Mouse (Mus musculus): ENCODE measurements at regions not wholly inside any gene's neighbourhood (a gene's known extent, or its start where the extent isn't known, plus 50 kb on each side); places are given as distances from the start of the nearest gene placed in this dataset.

DNA sequence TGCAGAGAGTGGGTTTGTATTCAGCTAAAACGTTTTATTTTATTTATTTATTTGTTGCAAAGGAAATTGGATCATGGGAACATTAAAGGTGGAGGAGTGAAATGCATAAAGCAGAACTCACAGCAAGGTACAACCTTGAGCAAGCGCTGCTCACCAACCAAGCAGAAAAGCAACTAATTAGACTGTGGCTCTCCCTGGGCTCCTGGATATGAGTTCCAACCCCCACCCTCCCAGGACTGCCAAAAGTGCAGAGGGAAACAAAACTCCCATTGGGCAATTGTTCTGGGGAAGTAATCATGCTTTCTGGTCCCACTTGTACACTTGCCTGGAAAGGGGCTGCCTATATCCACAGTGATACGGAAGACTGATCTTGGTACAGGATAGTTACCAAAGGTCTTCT lies 57.2 kb upstream of the Klhl29 start:
- H3K4me3 ChIP-seq (ENCODE audit: low read length) = no peak overlapping the region
- no peak overlapping the region for H3K27ac ChIP-seq (ENCODE audit: low read length)
- no peak overlapping the region for H3K9ac ChIP-seq (ENCODE audit: low read length)
- WGBS = 65% methylated on average over 3 of the region's 3 CpGs
- no peaks in the 10 kb centered on the region for H3K4me1 ChIP-seq (ENCODE audit: control insufficient read depth, insufficient read depth, low read length)
- H3K9me3 ChIP-seq (replicated peaks; ENCODE audit: control insufficient read depth, low read length) = no peaks in the 10 kb centered on the region
- no peak for ATAC-seq (replicated peaks; ENCODE audit: extremely low read depth, insufficient read depth, low FRiP score)
- H3K4me2 ChIP-seq (ENCODE audit: low read depth, low read length) = no peak overlapping the region
- H3K27me3 ChIP-seq (ENCODE audit: control insufficient read depth, insufficient read depth, low read length) = no peaks in the 10 kb centered on the region
- H3K36me3 ChIP-seq (ENCODE audit: control insufficient read depth, insufficient read depth) = no peaks in the 10 kb centered on the region

DNA sequence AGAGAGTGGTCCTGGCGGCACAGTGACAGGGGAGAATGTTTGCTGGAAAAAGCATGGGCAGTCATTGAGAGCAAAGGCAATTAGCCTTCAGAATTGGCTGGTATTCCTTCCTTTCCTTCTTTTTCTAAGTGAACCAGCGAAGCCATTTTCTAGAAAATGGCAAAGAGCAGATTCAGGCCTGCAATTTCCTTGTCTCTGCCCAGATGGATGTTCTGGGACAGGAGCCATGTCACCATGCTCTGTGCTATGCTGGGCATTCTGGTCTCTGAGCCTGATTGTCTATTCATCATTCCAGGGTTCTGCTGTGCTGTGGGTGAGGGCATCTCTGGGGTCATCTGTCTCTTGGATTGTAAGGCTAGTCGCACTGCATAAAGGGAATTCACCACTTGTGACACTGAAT lies 53.3 kb upstream of the Klhl29 start:
- WGBS = 58% methylated on average over 3 of the region's 3 CpGs
- Histone ChIP-seq H3K27ac (ENCODE audit: low read length) (no peak overlapping the region), H3K4me2 (ENCODE audit: low read depth, low read length) (no peak overlapping the region), H3K27me3 (ENCODE audit: control insufficient read depth, insufficient read depth, low read length) (no peaks in the 10 kb centered on the region), H3K9ac (ENCODE audit: low read length) (no peak overlapping the region), H3K4me3 (ENCODE audit: low read length) (no peak overlapping the region), H3K4me1 (ENCODE audit: control insufficient read depth, insufficient read depth, low read length) (peaks cover 4% of the 10 kb centered on the region; the same call in 1 of the 2 replicates), H3K36me3 (ENCODE audit: control insufficient read depth, insufficient read depth) (no peaks in the 10 kb centered on the region), H3K9me3 (replicated peaks; ENCODE audit: control insufficient read depth, low read length) (no peaks in the 10 kb centered on the region)
- ATAC-seq (replicated peaks; ENCODE audit: extremely low read depth, insufficient read depth, low FRiP score) = no peak
